Mouse (Mus musculus) ES-E14 (cell line): ENCODE measurements around the gene Gramd1b. TPM values are rescaled to one million over a fixed set of nuclear protein-coding genes. Genes with fewer than 3 reads are reported as not detected.
A peak's percentile ranks its signal among the peaks of the same experiment; 100 is the strongest.

ENCODE experiments used
- DNase-seq: peaks from one replicate; pipeline ENCODE4 v3.0.0-alpha.2; 2013; ENCODE audit warnings: low read depth, low spot score
- H3K27ac ChIP-seq: 2 replicates; pipeline ENCODE4 v1.5.1; 2012; ENCODE audit warnings: low read depth, mild to moderate bottlenecking, low read length, moderate library complexity, mixed read lengths; ENCODE audit not compliant: poor library complexity, insufficient read depth, severe bottlenecking
- H3K36me3 ChIP-seq: 2 replicates; pipeline ENCODE4 v1.6.1; 2012; ENCODE audit warnings: mild to moderate bottlenecking, low read length, moderate library complexity, mixed read lengths; ENCODE audit not compliant: control insufficient read depth, poor library complexity, insufficient read depth, severe bottlenecking
- H3K4me1 ChIP-seq, 2 experiments: fragments of 150-350 bp in 1 of 2; sonication (generic) in 1 of 2; 2 replicates each; pipeline ENCODE4 v1.6.1; 2012; ENCODE audit warnings: low read length in 2 of 2, mild to moderate bottlenecking in 1 of 2, mixed read lengths in 1 of 2; ENCODE audit not compliant: control insufficient read depth in 2 of 2, insufficient read depth in 2 of 2, poor library complexity in 1 of 2
- H3K4me3 ChIP-seq, 2 experiments: fragments of 150-350 bp in 1 of 2; sonication (generic) in 1 of 2; 2 replicates each; pipeline ENCODE4 v1.5.1; 2012; ENCODE audit warnings: low read length in 2 of 2, low read depth in 1 of 2, mild to moderate bottlenecking in 1 of 2, mixed read lengths in 1 of 2; ENCODE audit not compliant: insufficient read depth in 1 of 2, poor library complexity in 1 of 2, severe bottlenecking in 1 of 2
- H3K9ac ChIP-seq: 2 replicates; pipeline ENCODE4 v1.6.1; 2012; ENCODE audit warnings: low read depth, mild to moderate bottlenecking, low read length, mixed read lengths; ENCODE audit not compliant: poor library complexity, insufficient read depth, severe bottlenecking
- H3K9me3 ChIP-seq: fragments of 150-350 bp; sonication (generic); 2 replicates; pipeline ENCODE4 v1.6.1; 2012; ENCODE audit warnings: low read depth, mild to moderate bottlenecking, low read length; ENCODE audit not compliant: control insufficient read depth, insufficient read depth
- CHD2 ChIP-seq: IDR thresholded peaks from 2 replicates; pipeline ENCODE4 v1.6.1; 2014; ENCODE audit warnings: mild to moderate bottlenecking, low read depth, low read length, inconsistent platforms
- HCFC1 ChIP-seq: IDR thresholded peaks from 2 replicates; pipeline ENCODE4 v1.6.1; 2012; ENCODE audit warnings: low read length, inconsistent platforms, borderline replicate concordance; ENCODE audit not compliant: insufficient read depth
- MAFK ChIP-seq: IDR thresholded peaks from 2 replicates; pipeline ENCODE4 v1.6.1; 2014; ENCODE audit warnings: mild to moderate bottlenecking, low read depth, low read length, inconsistent platforms; ENCODE audit not compliant: insufficient read depth
- ZC3H11A ChIP-seq: IDR thresholded peaks from 2 replicates; pipeline ENCODE4 v1.6.1; 2012; ENCODE audit warnings: low read depth, mild to moderate bottlenecking, inconsistent platforms, low read length, borderline replicate concordance
- ZNF384 ChIP-seq: IDR thresholded peaks from 2 replicates; pipeline ENCODE4 v1.6.1; 2012; ENCODE audit warnings: low read depth, low read length, inconsistent platforms
- in situ Hi-C, 2 experiments: fragments of 600-800 bp; cut with MboI; formaldehyde crosslinking; loops; one replicate each; pipeline ENCODE4 v1.15.1; 2025; ENCODE audit warnings: low sequenced_read_pairs in 2 of 2, inconsistent platforms in 1 of 2; ENCODE audit not compliant: unreplicated experiment in 2 of 2
- total RNA-seq: library from RNA; depleted of rRNA; stranded (reverse); fragments of 300-350 nt; gene quantifications from 2 replicates; pipeline ENCODE4 v1.2.3, GENCODE M21; 2012

The Gramd1b gene
- total RNA-seq, 1 experiment: 24.1 TPM

GRCm38 (mm10) chr9:40381416-40382411 is 149.5 kb downstream of the Gramd1b start:
- H3K36me3 ChIP-seq: no peaks in the 10 kb centered on the region
- no peak overlapping the region for H3K9ac ChIP-seq
- TF ChIP-seq ZC3H11A (no peak), CHD2 (no peak), HCFC1 (no peak), MAFK (no peak), ZNF384 (peak; percentile 49; the same call in 1 of the 2 replicates)
- H3K27ac ChIP-seq: no peak overlapping the region
- H3K4me3 ChIP-seq: no peak overlapping the region
- H3K9me3 ChIP-seq: no peaks in the 10 kb centered on the region
- in situ Hi-C loops: no loop called here
- peaks cover 0 to 4% of the 10 kb centered on the region in 2 experiments; a peak in 1 of 4 replicates for H3K4me1 ChIP-seq
- no peak for DNase-seq

- no peak for DNase-seq
- TF ChIP-seq ZC3H11A: no peak
- no peak for TF ChIP-seq MAFK
- TF ChIP-seq CHD2: no peak
- no peak for TF ChIP-seq ZNF384
- TF ChIP-seq HCFC1: no peak
- Histone ChIP-seq H3K27ac (no peak overlapping the region), H3K9ac (peak overlapping the region; percentile 38; the same call in 1 of the 2 replicates), H3K9me3 (no peaks in the 10 kb centered on the region), H3K4me3 (no peak overlapping the region), H3K36me3 (no peaks in the 10 kb centered on the region), H3K4me1 (0 out of 4 replicates have a peak, but pooled peaks cover 0 to 6% of the 10 kb centered on the region in 2 experiments)
- in situ Hi-C loops: no loop called here
Observed at GRCm38 (mm10) chr9:40376711-40377410, 154.3 kb downstream of the Gramd1b start.

GRCm38 (mm10) chr9:40376139-40376541 is 155.0 kb downstream of the Gramd1b start:
- H3K4me1 ChIP-seq: peaks cover 0 to 10% of the 10 kb centered on the region in 2 experiments; a peak in 1 of 4 replicates
- TF ChIP-seq MAFK (no peak), ZNF384 (no peak), CHD2 (no peak), HCFC1 (no peak), ZC3H11A (no peak)
- no peak overlapping the region for H3K27ac ChIP-seq
- in situ Hi-C loops: no loop called here
- no peak for DNase-seq
- H3K4me3 ChIP-seq: peak overlapping the region; percentile 32 to 34; a peak in 2 of 4 replicates
- H3K36me3 ChIP-seq: no peaks in the 10 kb centered on the region
- H3K9ac ChIP-seq: peak overlapping the region; percentile 38
- H3K9me3 ChIP-seq: no peaks in the 10 kb centered on the region

- no peaks in the 10 kb centered on the region for H3K36me3 ChIP-seq
- in situ Hi-C loops: no loop called here
- DNase-seq: no peak
- H3K9me3 ChIP-seq: no peaks in the 10 kb centered on the region
- H3K4me3 ChIP-seq: no peak overlapping the region
- peaks cover 0 to 10% of the 10 kb centered on the region in 2 experiments; a peak in 1 of 4 replicates for H3K4me1 ChIP-seq
- no peak overlapping the region for H3K9ac ChIP-seq
- TF ChIP-seq CHD2: no peak
- TF ChIP-seq ZNF384: no peak
- TF ChIP-seq HCFC1: no peak
- TF ChIP-seq ZC3H11A: no peak
- no peak for TF ChIP-seq MAFK
- H3K27ac ChIP-seq: no peak overlapping the region
Observed at GRCm38 (mm10) chr9:40375518-40375917, 155.7 kb downstream of the Gramd1b start.
